Mouse (Mus musculus): Measurements from ENCODE around the gene Kcnj10. TPM values are rescaled to one million over a fixed set of nuclear protein-coding genes. Genes with fewer than 3 reads are reported as not detected.

The Kcnj10 gene
- total and polyA plus RNA-seq, 3 experiments = 0.07 to 0.27 (median 0.08) TPM

DNA sequence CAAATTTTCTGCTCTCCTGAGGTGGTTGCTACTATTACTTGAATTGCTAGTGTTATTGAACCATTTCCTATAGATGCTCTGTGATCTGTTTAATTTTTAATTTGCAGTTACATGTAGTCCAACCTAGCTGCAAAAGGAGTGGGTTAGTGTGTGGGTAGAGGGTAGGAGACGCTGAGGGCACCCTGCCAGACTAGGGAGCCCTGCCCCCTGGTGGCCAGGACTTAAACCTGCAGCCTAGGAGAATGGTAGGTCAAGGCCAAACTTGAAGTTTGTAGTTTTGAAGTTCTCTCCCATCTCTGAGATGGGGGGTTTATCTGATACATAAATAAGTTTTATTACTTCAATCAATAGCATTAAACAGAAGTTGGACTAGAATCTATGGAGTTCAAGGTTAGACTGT is 16.5 kb downstream of the Kcnj10 start:
- no peaks in the 10 kb centered on the region for H3K4me1 ChIP-seq (ENCODE audit: control insufficient read depth, insufficient read depth, low read length)
- no peak overlapping the region for H3K4me3 ChIP-seq
- WGBS = 8% methylated on average over 1 of the region's 1 CpGs
- no peaks in the 10 kb centered on the region for H3K79me2 ChIP-seq (replicated peaks; ENCODE audit: control insufficient read depth, insufficient read depth, low read length)
- H3K27me3 ChIP-seq (ENCODE audit: control insufficient read depth, insufficient read depth, low read length) = no peaks in the 10 kb centered on the region
- DNase-seq = peak; percentile 45 to 73
- no peaks in the 10 kb centered on the region for H3K36me3 ChIP-seq (ENCODE audit: control insufficient read depth, insufficient read depth, low read length)
- H3K27ac ChIP-seq = no peak overlapping the region
- no peak overlapping the region for H3K9ac ChIP-seq (ENCODE audit: low read depth, low read length)
- TF ChIP-seq CTCF (IDR thresholded peaks at IDR 0.05) (peak; percentile 95), POLR2A (IDR thresholded peaks at IDR 0.05; ENCODE audit: insufficient read depth, low read depth, low read length) (no peak), EP300 (IDR thresholded peaks at IDR 0.05; ENCODE audit: insufficient read depth, low read depth, low read length) (0 out of 2 replicates have a peak, but pooled peaks have one; percentile 15)
- intact Hi-C loops (cut with DNase I) = loop anchor here (1.0 kb wide), 1 partner anchor 310 kb away; no protein-coding TSS in a partner anchor

DNA sequence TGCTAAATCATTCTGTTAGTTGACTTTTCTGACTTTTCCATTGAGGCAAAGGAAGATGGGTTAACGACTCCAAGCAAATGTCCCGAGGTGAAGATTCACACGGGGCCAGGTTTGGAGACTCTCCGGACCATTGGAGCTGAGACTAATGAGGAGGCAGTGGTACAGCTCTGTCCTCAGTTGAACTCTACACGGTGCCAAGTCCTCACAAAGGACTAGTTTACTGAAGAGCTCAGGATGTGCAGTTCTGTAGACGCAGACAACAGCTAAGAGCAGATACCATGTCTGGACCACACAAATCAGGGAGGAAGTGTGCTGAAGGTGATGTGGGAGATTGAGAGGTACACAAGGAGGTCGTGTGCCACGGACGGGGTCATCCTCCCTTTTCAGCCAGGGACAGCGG is 17.3 kb downstream of the Kcnj10 start:
- H3K27me3 ChIP-seq (ENCODE audit: control insufficient read depth, insufficient read depth, low read length) = no peaks in the 10 kb centered on the region
- 64% methylated on average over 10 of the region's 10 CpGs for WGBS
- no peaks in the 10 kb centered on the region for H3K4me1 ChIP-seq (ENCODE audit: control insufficient read depth, insufficient read depth, low read length)
- H3K79me2 ChIP-seq (replicated peaks; ENCODE audit: control insufficient read depth, insufficient read depth, low read length) = no peaks in the 10 kb centered on the region
- TF ChIP-seq POLR2A (IDR thresholded peaks at IDR 0.05; ENCODE audit: insufficient read depth, low read depth, low read length) (no peak), CTCF (IDR thresholded peaks at IDR 0.05) (no peak), EP300 (IDR thresholded peaks at IDR 0.05; ENCODE audit: insufficient read depth, low read depth, low read length) (no peak)
- intact Hi-C loops (cut with DNase I) = no loop called here
- H3K27ac ChIP-seq = no peak overlapping the region
- no peak overlapping the region for H3K9ac ChIP-seq (ENCODE audit: low read depth, low read length)
- H3K4me3 ChIP-seq = no peak overlapping the region
- DNase-seq = no peak
- no peaks in the 10 kb centered on the region for H3K36me3 ChIP-seq (ENCODE audit: control insufficient read depth, insufficient read depth, low read length)

DNA sequence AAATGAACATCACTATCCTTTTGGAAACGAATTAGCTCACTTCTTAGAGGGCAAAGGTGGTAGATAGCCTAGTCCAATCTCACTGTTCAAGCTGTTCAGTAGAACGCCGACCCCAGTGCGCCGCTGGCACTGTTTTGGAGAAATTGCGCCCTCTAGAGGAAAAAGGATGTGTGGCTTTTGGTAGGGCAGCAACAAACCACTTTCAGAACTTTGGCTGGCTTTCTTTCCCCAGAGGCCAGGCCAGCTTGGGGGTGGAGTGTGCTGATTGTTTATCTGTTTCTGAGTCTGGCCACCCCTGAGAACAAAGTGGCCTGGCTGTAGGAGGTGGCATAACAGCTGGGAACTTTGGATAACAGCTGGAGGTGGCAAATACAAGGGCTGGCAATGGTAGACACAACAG is 23.7 kb downstream of the Kcnj10 start:
- DNase-seq = peak in 1 of 2 experiments; percentile 29
- H3K27me3 ChIP-seq (ENCODE audit: control insufficient read depth, insufficient read depth, low read length) = no peaks in the 10 kb centered on the region
- H3K79me2 ChIP-seq (replicated peaks; ENCODE audit: control insufficient read depth, insufficient read depth, low read length) = no peaks in the 10 kb centered on the region
- intact Hi-C loops (cut with DNase I) = no loop called here
- TF ChIP-seq EP300 (IDR thresholded peaks at IDR 0.05; ENCODE audit: insufficient read depth, low read depth, low read length) = no peak
- peak; percentile 72 for TF ChIP-seq CTCF (IDR thresholded peaks at IDR 0.05)
- H3K4me1 ChIP-seq (ENCODE audit: control insufficient read depth, insufficient read depth, low read length) = no peaks in the 10 kb centered on the region
- 11% methylated on average over 6 of the region's 6 CpGs for WGBS
- no peak overlapping the region for H3K4me3 ChIP-seq
- H3K9ac ChIP-seq (ENCODE audit: low read depth, low read length) = no peak overlapping the region
- H3K36me3 ChIP-seq (ENCODE audit: control insufficient read depth, insufficient read depth, low read length) = no peaks in the 10 kb centered on the region
- H3K27ac ChIP-seq = no peak overlapping the region

GRCm38 (mm10) chr1:172368768-172369418 is 27.9 kb downstream of the Kcnj10 start:
- H3K4me3 ChIP-seq = no peak overlapping the region
- H3K79me2 ChIP-seq (replicated peaks; ENCODE audit: control insufficient read depth, insufficient read depth, low read length) = no peaks in the 10 kb centered on the region
- TF ChIP-seq POLR2A (IDR thresholded peaks at IDR 0.05; ENCODE audit: insufficient read depth, low read depth, low read length) (no peak), CTCF (IDR thresholded peaks at IDR 0.05) (peak; percentile 61)
- H3K36me3 ChIP-seq (ENCODE audit: control insufficient read depth, insufficient read depth, low read length) = no peaks in the 10 kb centered on the region
- WGBS = 30% methylated on average over 23 of the region's 23 CpGs
- intact Hi-C loops (cut with DNase I) = no loop called here
- H3K4me1 ChIP-seq (ENCODE audit: control insufficient read depth, insufficient read depth, low read length) = no peaks in the 10 kb centered on the region
- H3K9ac ChIP-seq (ENCODE audit: low read depth, low read length) = no peak overlapping the region
- no peak overlapping the region for H3K27ac ChIP-seq
- no peaks in the 10 kb centered on the region for H3K27me3 ChIP-seq (ENCODE audit: control insufficient read depth, insufficient read depth, low read length)
- peak in 1 of 2 experiments; percentile 38 for DNase-seq

DNA sequence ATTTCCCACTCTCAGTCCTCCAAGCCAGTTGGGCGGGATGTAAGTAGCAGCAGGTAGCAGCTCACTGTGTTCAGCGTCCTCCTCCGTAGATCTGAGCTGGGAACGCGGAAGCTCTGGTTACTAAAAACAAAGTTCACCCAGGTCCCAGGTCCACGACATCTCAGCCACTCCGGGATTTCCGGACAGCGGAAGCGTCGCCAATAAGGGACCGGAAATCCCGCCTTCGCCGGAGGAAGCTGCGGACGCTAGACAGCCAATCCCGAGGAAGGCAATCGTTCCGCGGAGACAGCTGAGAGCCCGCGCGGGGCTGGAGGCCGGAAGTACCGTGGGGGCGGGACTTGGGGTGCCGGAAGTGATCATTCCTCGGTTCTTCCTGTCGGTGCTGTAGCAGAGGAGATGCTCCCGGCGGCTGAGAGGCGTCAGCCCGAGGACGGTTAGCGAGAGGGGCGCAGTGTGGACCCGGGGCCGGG is 35.2 kb downstream of the Kcnj10 start, which contains the start of gene Pigm:
Pigm (plus strand) TSS at position 349 of the 470 bp plus-strand sequence.
- peak within 1 kb of the TSS; percentile 68 for H3K9ac ChIP-seq (ENCODE audit: low read depth, low read length)
- peak within 1 kb of the TSS; percentile 99 for H3K4me3 ChIP-seq
- peaks cover 4% of the 10 kb centered on the region for H3K4me1 ChIP-seq (ENCODE audit: control insufficient read depth, insufficient read depth, low read length)
- no peaks in the 10 kb centered on the region for H3K79me2 ChIP-seq (replicated peaks; ENCODE audit: control insufficient read depth, insufficient read depth, low read length)
- peak; percentile 98 for DNase-seq
- H3K36me3 ChIP-seq (ENCODE audit: control insufficient read depth, insufficient read depth, low read length) = peaks cover 24% of the 10 kb centered on the region
- peak; percentile 81 for TF ChIP-seq EP300 (IDR thresholded peaks at IDR 0.05; ENCODE audit: insufficient read depth, low read depth, low read length)
- no peak for TF ChIP-seq CTCF (IDR thresholded peaks at IDR 0.05)
- peak; percentile 92 for TF ChIP-seq POLR2A (IDR thresholded peaks at IDR 0.05; ENCODE audit: insufficient read depth, low read depth, low read length)
- 1% methylated on average over 39 of the region's 39 CpGs for WGBS
- intact Hi-C loops (cut with DNase I) = loop anchor here (2.0 kb wide), 1 partner anchor 293 kb away; the partner anchor contains the start of genes Copa and Ncstn
- H3K27ac ChIP-seq = peak within 1 kb of the TSS; percentile 83
- no peaks in the 10 kb centered on the region for H3K27me3 ChIP-seq (ENCODE audit: control insufficient read depth, insufficient read depth, low read length)

DNA sequence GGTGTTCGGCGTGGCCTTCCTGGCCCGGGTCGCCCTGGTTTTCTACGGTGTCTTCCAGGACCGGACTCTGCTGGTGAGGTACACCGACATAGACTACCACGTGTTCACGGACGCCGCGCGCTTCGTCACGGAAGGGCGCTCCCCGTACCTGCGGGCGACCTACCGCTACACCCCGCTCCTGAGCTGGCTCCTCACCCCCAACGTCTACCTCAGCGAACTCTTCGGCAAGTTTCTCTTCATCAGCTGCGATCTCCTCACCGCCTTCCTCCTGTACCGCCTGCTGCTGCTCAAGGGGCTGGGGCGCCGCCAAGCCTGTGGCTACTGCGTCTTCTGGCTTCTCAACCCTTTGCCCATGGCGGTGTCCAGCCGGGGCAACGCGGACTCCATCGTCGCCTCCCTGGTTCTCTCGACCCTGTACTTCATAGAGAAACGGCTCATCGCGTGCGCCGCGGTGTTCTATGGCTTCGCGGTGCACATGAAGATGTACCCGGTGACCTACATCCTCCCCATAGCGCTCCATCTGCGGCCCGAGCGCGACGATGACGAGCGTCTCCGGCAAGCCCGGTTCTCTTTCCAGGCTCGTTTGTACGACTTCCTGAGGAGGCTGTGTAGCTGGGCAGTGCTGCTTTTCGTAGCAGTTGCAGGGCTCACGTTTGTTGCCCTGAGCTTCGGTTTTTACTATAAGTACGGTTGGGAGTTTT is 35.9 kb downstream of the Kcnj10 start:
- peak overlapping the region; percentile 99 for H3K4me3 ChIP-seq
- no peaks in the 10 kb centered on the region for H3K79me2 ChIP-seq (replicated peaks; ENCODE audit: control insufficient read depth, insufficient read depth, low read length)
- peak in 1 of 2 experiments; percentile 33 for DNase-seq
- intact Hi-C loops (cut with DNase I) = loop anchor here (2.0 kb wide), 1 partner anchor 294 kb away; the partner anchor contains the start of genes Copa and Ncstn
- no peaks in the 10 kb centered on the region for H3K27me3 ChIP-seq (ENCODE audit: control insufficient read depth, insufficient read depth, low read length)
- TF ChIP-seq POLR2A (IDR thresholded peaks at IDR 0.05; ENCODE audit: insufficient read depth, low read depth, low read length) (no peak), CTCF (IDR thresholded peaks at IDR 0.05) (no peak), EP300 (IDR thresholded peaks at IDR 0.05; ENCODE audit: insufficient read depth, low read depth, low read length) (no peak)
- peak overlapping the region; percentile 79 for H3K27ac ChIP-seq
- H3K9ac ChIP-seq (ENCODE audit: low read depth, low read length) = peak overlapping the region; percentile 68
- peaks cover 24% of the 10 kb centered on the region for H3K36me3 ChIP-seq (ENCODE audit: control insufficient read depth, insufficient read depth, low read length)
- WGBS = 1% methylated on average over 62 of the region's 62 CpGs
- peaks cover 4% of the 10 kb centered on the region for H3K4me1 ChIP-seq (ENCODE audit: control insufficient read depth, insufficient read depth, low read length)

All from heart, adult 2 months (tissue).